29 mouse cellular contexts compared by ENCODE assay signal in the genomic region with DNA sequence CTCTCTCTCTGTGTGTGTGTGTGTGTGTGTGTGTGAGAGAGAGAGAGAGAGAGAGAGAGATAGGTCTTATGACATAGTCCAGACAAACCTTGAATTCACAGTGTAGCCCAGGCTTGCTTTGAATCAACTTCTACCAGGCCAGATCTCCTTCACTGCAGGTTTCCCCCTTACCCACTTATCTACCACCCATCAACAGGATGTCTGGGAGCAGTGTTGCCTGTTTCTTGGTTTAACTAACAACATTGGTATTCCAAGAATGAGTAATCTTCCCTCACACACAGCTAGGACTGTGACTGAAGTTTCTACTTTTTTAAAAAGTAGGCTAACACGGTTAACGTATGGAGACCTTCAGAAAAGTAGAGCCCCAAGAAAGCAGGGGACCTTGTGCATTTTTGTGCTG. TPM values are rescaled to one million over a fixed set of nuclear protein-coding genes. Genes with fewer than 3 reads are reported as not detected.
DNase-seq lines count a peak whose midpoint lies in the region; ATAC-seq and TF ChIP-seq lines count a peak whose summit lies in the region.
"Had no signal": no experiment of that assay in that cellular context is flagged by ENCODE, and none has a peak within 500 bp of the region (broad histone marks: within the 10 kb centered on the region; RNA-seq: fewer than 3 reads in every experiment).

No protein-coding gene starts in this region.

- no peaks in the 10 kb centered on the region for H3K79me2 ChIP-seq in myocyte (ENCODE audit: control insufficient read depth, insufficient read depth)

- peak; percentile 61 for DNase-seq in 416B (ENCODE audit: low read depth)
- DNase-seq in Patski (ENCODE audit: low read depth, low spot score), result no peak
- no peak for DNase-seq in retina, embryonic 14.5 days (ENCODE audit: low spot score)
- no peak for DNase-seq in right cerebral cortex, postnatal 4 days
- DNase-seq: adrenal gland, adult 2 months; adrenal gland, postnatal 14 days; cerebellum, adult 11-12 months; cerebellum, adult 8-10 months; cerebellum, postnatal 10 days; cerebellum, postnatal 36 days; embryo, embryonic 11 days; forebrain, postnatal 0 days; gastrocnemius, adult 2 months; gastrocnemius, postnatal 14 days; heart, adult 11 months had no signal

- no peaks in the 10 kb centered on the region for H3K4me1 ChIP-seq in liver, embryonic 12.5 days
- H3K4me1 ChIP-seq: hindbrain, embryonic 12.5 days; hindbrain, embryonic 15.5 days had no signal

- H3K9me3 ChIP-seq in liver, embryonic 12.5 days (replicated peaks), result no peaks in the 10 kb centered on the region
- H3K9me3 ChIP-seq: hindbrain, embryonic 12.5 days; hindbrain, embryonic 15.5 days had no signal

- TF ChIP-seq POLR2A in myocyte (IDR thresholded peaks at IDR 0.05; ENCODE audit: insufficient read length, low read depth), result no peak

- H3K27me3 ChIP-seq in Patski (no peaks in the 10 kb centered on the region), myocyte (ENCODE audit: control insufficient read depth, insufficient read depth, insufficient read length) (no peaks in the 10 kb centered on the region)
- H3K27me3 ChIP-seq in liver, embryonic 12.5 days (replicated peaks), result no peaks in the 10 kb centered on the region
- H3K27me3 ChIP-seq: hindbrain, embryonic 12.5 days; hindbrain, embryonic 15.5 days had no signal

- peak; percentile 51 for ATAC-seq in Patski
- ATAC-seq in liver, embryonic 12.5 days, result no peak
- ATAC-seq: CD4-positive, CD25-positive, alpha-beta regulatory T cell, adult 4 months; forebrain, embryonic 14.5 days; forebrain, postnatal 0 days had no signal

- in situ Hi-C loops in Patski (cut with MboI; ENCODE audit: low pct_unique_long_range_greater_than_20kb), result no loop called here

- no peak overlapping the region for H3ac ChIP-seq in myocyte (ENCODE audit: control insufficient read depth, insufficient read length)

- CTCF ChIA-PET in Patski (lab: Charles Lee), result interaction anchor here (1.6 kb wide), 1 partner anchor 84 kb away, joined by 4 read pairs; no protein-coding TSS in a partner anchor

- peak overlapping the region; percentile 57 for H3K4me2 ChIP-seq in myocyte (ENCODE audit: low read depth)
- no peak overlapping the region for H3K4me2 ChIP-seq in liver, embryonic 12.5 days
- H3K4me2 ChIP-seq: heart, embryonic 11.5 days; hindbrain, embryonic 12.5 days; hindbrain, embryonic 15.5 days had no signal

- H3K27ac ChIP-seq in liver, embryonic 12.5 days, result no peak overlapping the region
- H3K27ac ChIP-seq: gastrocnemius, adult 2 months; hindbrain, embryonic 12.5 days; hindbrain, embryonic 15.5 days had no signal

- no peak overlapping the region for H3K4me3 ChIP-seq in myocyte
- no peak overlapping the region for H3K4me3 ChIP-seq in liver, embryonic 12.5 days
- H3K4me3 ChIP-seq: gastrocnemius, adult 2 months; hindbrain, embryonic 12.5 days; hindbrain, embryonic 15.5 days had no signal

- WGBS in liver, embryonic 12.5 days (ENCODE audit: insufficient replicate concordance), result 34% methylated on average over 2 of the region's 2 CpGs

- H3K36me3 ChIP-seq in myocyte (ENCODE audit: control insufficient read depth, insufficient read depth), result no peaks in the 10 kb centered on the region
- no peaks in the 10 kb centered on the region for H3K36me3 ChIP-seq in liver, embryonic 12.5 days
- H3K36me3 ChIP-seq: hindbrain, embryonic 12.5 days; hindbrain, embryonic 15.5 days had no signal

- POLR2A ChIA-PET in Patski (lab: Charles Lee), result interaction anchor here (0.6 kb wide), 1 partner anchor 60 kb away, joined by 4 read pairs; no protein-coding TSS in a partner anchor

- TF ChIP-seq CTCF in Patski (IDR thresholded peaks at IDR 0.05), result no peak

- H3K9ac ChIP-seq in liver, embryonic 12.5 days, result no peak overlapping the region
- H3K9ac ChIP-seq: forebrain, postnatal 0 days; hindbrain, embryonic 12.5 days; hindbrain, embryonic 15.5 days had no signal

TF ChIP-seq in myocyte, 11 proteins besides CTCF, POLR2A, EP300 and RAD21:
- TF ChIP-seq REST (IDR thresholded peaks at IDR 0.05; ENCODE audit: insufficient read depth, insufficient read length), result no peak
- no peak for TF ChIP-seq MYOG (IDR thresholded peaks at IDR 0.05; ENCODE audit: control insufficient read depth in 1 of 3, insufficient read depth in 1 of 3, insufficient read length in 2 of 3, low read depth in 2 of 3)
- no peak for TF ChIP-seq SRF (IDR thresholded peaks at IDR 0.05; ENCODE audit: control insufficient read depth, insufficient read length, low read depth)
- no peak for TF ChIP-seq USF1 (IDR thresholded peaks at IDR 0.05; ENCODE audit: low read depth)
TF ChIP-seq in myocyte: peak in this region for 0.

RNA-seq across cellular contexts. Expression of gene Dhrs9, which starts 3.5 kb away (rescaled TPM):
- polyA plus RNA-seq in Patski (2021) (0.55 TPM), myocyte (2012; fragmentation: generic; extraction: Trizol) (3.3 TPM)
- polyA plus RNA-seq in liver, embryonic 12.5 days (2016; fragmentation: Nextera tagmentation; extraction: Ambion mirVana), result 0.06 and 0.08 TPM in 2 replicates
- polyA plus RNA-seq: CD4-positive, CD25-positive, alpha-beta regulatory T cell, adult 4 months; cortical plate, adult 2 months; embryonic facial prominence, embryonic 11.5 days; embryonic facial prominence, embryonic 14.5 days; forebrain, embryonic 11.5 days; forebrain, embryonic 14.5 days; forebrain, postnatal 0 days; heart, embryonic 11.5 days; heart, embryonic 14.5 days; hindbrain, embryonic 12.5 days; hindbrain, embryonic 15.5 days; intestine, embryonic 14.5 days had no signal

RNA-seq across cellular contexts. Expression of gene Abcb11, which starts 34.4 kb away (rescaled TPM):
- polyA plus RNA-seq in Patski (2021) (0.03 TPM), myocyte (2012; fragmentation: generic; extraction: Trizol) (not detected)
- 1.4 and 2.2 TPM in 2 replicates for polyA plus RNA-seq in liver, embryonic 12.5 days (2016; fragmentation: Nextera tagmentation; extraction: Ambion mirVana)
- polyA plus RNA-seq: adrenal gland, adult 2 months; cortical plate, adult 2 months; embryonic facial prominence, embryonic 11.5 days; embryonic facial prominence, embryonic 14.5 days; forebrain, embryonic 11.5 days; heart, embryonic 11.5 days; heart, embryonic 14.5 days; heart, postnatal 0 days; hindbrain, embryonic 12.5 days; hindbrain, embryonic 15.5 days; intestine, embryonic 14.5 days had no signal
